Mouse (Mus musculus) forebrain, postnatal 0 days (tissue): ENCODE results near the gene Hira. TPM values are rescaled to one million over a fixed set of nuclear protein-coding genes. Genes with fewer than 3 reads are reported as not detected.
"Not testable (repeated sequence)": the region's sequence is repeated elsewhere in the genome, so short reads cannot be mapped to it uniquely, and the experiment has no call there.

Experiments
- ATAC-seq: fragments of 200-750 bp; cut with Nextera tagmentation; 2 replicates; pipeline ENCODE4 v1.8.0; 2017; ENCODE audit warnings: mild to moderate bottlenecking, moderate library complexity
- DNase-seq: peaks from one replicate; pipeline ENCODE4 v3.0.0-alpha.2; 2015
- H3K27ac ChIP-seq: fragments of 300-500 bp; sonication (generic); 2 replicates; pipeline ENCODE4 v1.5.1; 2014; ENCODE audit warnings: low read depth, mild to moderate bottlenecking, antibody characterized with exemption, low read length, moderate library complexity, mixed read lengths
- H3K27me3 ChIP-seq: fragments of 300-500 bp; sonication (generic); 2 replicates; pipeline ENCODE4 v1.6.1; 2014; ENCODE audit warnings: mild to moderate bottlenecking, low read length, mixed read lengths; ENCODE audit not compliant: insufficient read depth
- H3K36me3 ChIP-seq: fragments of 300-500 bp; sonication (generic); 2 replicates; pipeline ENCODE4 v1.6.1; 2014; ENCODE audit warnings: mild to moderate bottlenecking, moderate library complexity; ENCODE audit not compliant: insufficient read depth
- H3K4me1 ChIP-seq: fragments of 300-500 bp; sonication (generic); 2 replicates; pipeline ENCODE4 v1.6.1; 2014; ENCODE audit warnings: antibody characterized with exemption; ENCODE audit not compliant: insufficient read depth
- H3K4me2 ChIP-seq: fragments of 300-500 bp; sonication (generic); 2 replicates; pipeline ENCODE4 v1.6.1; 2014; ENCODE audit warnings: low read depth, mild to moderate bottlenecking, moderate library complexity
- H3K4me3 ChIP-seq: fragments of 300-500 bp; sonication (generic); 2 replicates; pipeline ENCODE4 v1.5.1; 2014; ENCODE audit warnings: low read depth, low read length, mixed read lengths
- H3K9ac ChIP-seq: fragments of 300-500 bp; sonication (generic); 2 replicates; pipeline ENCODE4 v1.6.1; 2014; ENCODE audit warnings: mild to moderate bottlenecking
- H3K9me3 ChIP-seq: fragments of 300-500 bp; sonication (generic); 2 replicates; pipeline ENCODE4 v1.6.1; 2016; ENCODE audit warnings: low read length
- CTCF ChIP-seq: sonication (generic); IDR thresholded peaks from 2 replicates; pipeline ENCODE4 v1.5.1; 2016; ENCODE audit warnings: antibody characterized with exemption, control low read depth, low read depth
- WGBS: fragments of 180-500 bp; shearing (Covaris S2); extraction: QIAGEN DNeasy Blood & Tissue Kit; methylation state at CpG from one replicate; pipeline ENCODE4 v1.1.7; 2014; 5-methylcytosine and 5-hydroxymethylcytosine counted together
- polyA plus RNA-seq: library from polyadenylated mRNA; unstranded; fragments of >200 nt; fragmentation: Nextera tagmentation; extraction: Ambion mirVana; gene quantifications from 2 replicates; pipeline ENCODE4 v1.2.1, GENCODE M21; 2015
- total RNA-seq: library from RNA; depleted of rRNA; stranded (reverse); fragments of >200 nt; gene quantifications from 2 replicates; pipeline ENCODE4 v1.2.3, GENCODE M21; 2014

The Hira gene
- total and polyA plus RNA-seq, 2 experiments from 2014 or later = 24.0 to 64.1 TPM

GRCm38 (mm10) chr16:18963486-18963885 lies 86.6 kb downstream of the Hira start:
- TF ChIP-seq CTCF = no peak
- H3K36me3 ChIP-seq = peaks cover 54% of the 10 kb centered on the region
- ATAC-seq (no peak), DNase-seq (no peak)
- H3K4me2 ChIP-seq = no peak overlapping the region
- H3K4me1 ChIP-seq = no peaks in the 10 kb centered on the region
- no peak overlapping the region for H3K27ac ChIP-seq
- no peak overlapping the region for H3K4me3 ChIP-seq
- no peaks in the 10 kb centered on the region for H3K27me3 ChIP-seq
- no peak overlapping the region for H3K9ac ChIP-seq
- H3K9me3 ChIP-seq = peaks cover 15% of the 10 kb centered on the region; the same call in 1 of the 2 replicates

- Histone ChIP-seq H3K9me3 (no peaks in the 10 kb centered on the region), H3K36me3 (peaks cover 31% of the 10 kb centered on the region), H3K27me3 (no peaks in the 10 kb centered on the region), H3K4me2 (no peak overlapping the region), H3K4me1 (no peaks in the 10 kb centered on the region), H3K27ac (no peak overlapping the region), H3K4me3 (no peak overlapping the region), H3K9ac (no peak overlapping the region)
- TF ChIP-seq CTCF = no peak
- DNase-seq = no peak
- WGBS = 94% methylated on average over 9 of the region's 9 CpGs
- ATAC-seq = no peak
Measured at GRCm38 (mm10) chr16:18969420-18970128, 92.7 kb downstream of the Hira start.

- no peak overlapping the region for H3K4me2 ChIP-seq
- DNase-seq (no peak), ATAC-seq (no peak)
- no peak for TF ChIP-seq CTCF
- peaks cover 23% of the 10 kb centered on the region for H3K36me3 ChIP-seq
- H3K27ac ChIP-seq = no peak overlapping the region
- H3K9ac ChIP-seq = no peak overlapping the region
- H3K27me3 ChIP-seq = no peaks in the 10 kb centered on the region
- no peak overlapping the region for H3K4me3 ChIP-seq
- 87% methylated on average over 3 of the region's 3 CpGs for whole genome bisulfite sequencing
- H3K9me3 ChIP-seq = no peaks in the 10 kb centered on the region
- no peaks in the 10 kb centered on the region for H3K4me1 ChIP-seq
Measured at GRCm38 (mm10) chr16:18970837-18971236, 94.0 kb downstream of the Hira start.

GRCm38 (mm10) chr16:18975665-18976064 lies 98.8 kb downstream of the Hira start:
- H3K4me3 ChIP-seq, H3K36me3 ChIP-seq, H3K27me3 ChIP-seq, H3K9me3 ChIP-seq, H3K4me2 ChIP-seq, H3K4me1 ChIP-seq, H3K27ac ChIP-seq, H3K9ac ChIP-seq, DNase-seq: not testable (repeated sequence)
- WGBS = 87% methylated on average over 23 of the region's 23 CpGs
- ATAC-seq = 0 out of 2 replicates have a peak, but pooled peaks have one; percentile 38

GRCm38 (mm10) chr16:18976315-18976714 lies 99.5 kb downstream of the Hira start:
- no peak overlapping the region for H3K27ac ChIP-seq
- DNase-seq (no peak), ATAC-seq (no peak; the same call in 1 of the 2 replicates)
- 80% methylated on average over 23 of the region's 23 CpGs for WGBS
- peaks cover 1% of the 10 kb centered on the region; the same call in 1 of the 2 replicates for H3K36me3 ChIP-seq
- no peak overlapping the region; the same call in 1 of the 2 replicates for H3K4me2 ChIP-seq
- TF ChIP-seq CTCF = no peak
- no peak overlapping the region for H3K4me3 ChIP-seq
- no peaks in the 10 kb centered on the region for H3K4me1 ChIP-seq
- H3K9me3 ChIP-seq = no peaks in the 10 kb centered on the region
- H3K9ac ChIP-seq = no peak overlapping the region
- no peaks in the 10 kb centered on the region for H3K27me3 ChIP-seq

GRCm38 (mm10) chr16:18986381-18986780 lies 109.5 kb downstream of the Hira start:
- Histone ChIP-seq H3K36me3 (no peaks in the 10 kb centered on the region), H3K4me3 (no peak overlapping the region), H3K4me2 (no peak overlapping the region), H3K27ac (no peak overlapping the region), H3K4me1 (no peaks in the 10 kb centered on the region), H3K27me3 (no peaks in the 10 kb centered on the region), H3K9ac (no peak overlapping the region), H3K9me3 (no peaks in the 10 kb centered on the region)
- DNase-seq (no peak), ATAC-seq (no peak)
- WGBS = 95% methylated on average over 3 of the region's 3 CpGs
- TF ChIP-seq CTCF = no peak

- Histone ChIP-seq H3K27ac (no peak overlapping the region), H3K4me3 (no peak overlapping the region), H3K4me2 (no peak overlapping the region), H3K27me3 (no peaks in the 10 kb centered on the region), H3K9ac (no peak overlapping the region), H3K9me3 (no peaks in the 10 kb centered on the region), H3K4me1 (no peaks in the 10 kb centered on the region), H3K36me3 (no peaks in the 10 kb centered on the region)
- DNase-seq (no peak), ATAC-seq (no peak)
- WGBS = 96% methylated on average over 5 of the region's 5 CpGs
- no peak for TF ChIP-seq CTCF
Measured at GRCm38 (mm10) chr16:18986860-18987259, 110.0 kb downstream of the Hira start.
